Mouse (Mus musculus) ES-E14 (cell line): ENCODE results near the gene Strn3. TPM values are rescaled to one million over a fixed set of nuclear protein-coding genes. Genes with fewer than 3 reads are reported as not detected.

Source experiments
- DNase-seq: peaks from one replicate; pipeline ENCODE4 v3.0.0-alpha.2; 2013; ENCODE audit warnings: low read depth, low spot score
- H3K27ac ChIP-seq: 2 replicates; pipeline ENCODE4 v1.5.1; 2012; ENCODE audit warnings: low read depth, mild to moderate bottlenecking, low read length, moderate library complexity, mixed read lengths; ENCODE audit not compliant: poor library complexity, insufficient read depth, severe bottlenecking
- H3K36me3 ChIP-seq: 2 replicates; pipeline ENCODE4 v1.6.1; 2012; ENCODE audit warnings: mild to moderate bottlenecking, low read length, moderate library complexity, mixed read lengths; ENCODE audit not compliant: control insufficient read depth, poor library complexity, insufficient read depth, severe bottlenecking
- H3K4me1 ChIP-seq, 2 experiments: fragments of 150-350 bp in 1 of 2; sonication (generic) in 1 of 2; 2 replicates each; pipeline ENCODE4 v1.6.1; 2012; ENCODE audit warnings: low read length in 2 of 2, mild to moderate bottlenecking in 1 of 2, mixed read lengths in 1 of 2; ENCODE audit not compliant: control insufficient read depth in 2 of 2, insufficient read depth in 2 of 2, poor library complexity in 1 of 2
- H3K4me3 ChIP-seq, 2 experiments: fragments of 150-350 bp in 1 of 2; sonication (generic) in 1 of 2; 2 replicates each; pipeline ENCODE4 v1.5.1; 2012; ENCODE audit warnings: low read length in 2 of 2, low read depth in 1 of 2, mild to moderate bottlenecking in 1 of 2, mixed read lengths in 1 of 2; ENCODE audit not compliant: insufficient read depth in 1 of 2, poor library complexity in 1 of 2, severe bottlenecking in 1 of 2
- H3K9ac ChIP-seq: 2 replicates; pipeline ENCODE4 v1.6.1; 2012; ENCODE audit warnings: low read depth, mild to moderate bottlenecking, low read length, mixed read lengths; ENCODE audit not compliant: poor library complexity, insufficient read depth, severe bottlenecking
- H3K9me3 ChIP-seq: fragments of 150-350 bp; sonication (generic); 2 replicates; pipeline ENCODE4 v1.6.1; 2012; ENCODE audit warnings: low read depth, mild to moderate bottlenecking, low read length; ENCODE audit not compliant: control insufficient read depth, insufficient read depth
- CHD2 ChIP-seq: IDR thresholded peaks from 2 replicates; pipeline ENCODE4 v1.6.1; 2014; ENCODE audit warnings: mild to moderate bottlenecking, low read depth, low read length, inconsistent platforms
- HCFC1 ChIP-seq: IDR thresholded peaks from 2 replicates; pipeline ENCODE4 v1.6.1; 2012; ENCODE audit warnings: low read length, inconsistent platforms, borderline replicate concordance; ENCODE audit not compliant: insufficient read depth
- MAFK ChIP-seq: IDR thresholded peaks from 2 replicates; pipeline ENCODE4 v1.6.1; 2014; ENCODE audit warnings: mild to moderate bottlenecking, low read depth, low read length, inconsistent platforms; ENCODE audit not compliant: insufficient read depth
- ZC3H11A ChIP-seq: IDR thresholded peaks from 2 replicates; pipeline ENCODE4 v1.6.1; 2012; ENCODE audit warnings: low read depth, mild to moderate bottlenecking, inconsistent platforms, low read length, borderline replicate concordance
- ZNF384 ChIP-seq: IDR thresholded peaks from 2 replicates; pipeline ENCODE4 v1.6.1; 2012; ENCODE audit warnings: low read depth, low read length, inconsistent platforms
- in situ Hi-C, 2 experiments: fragments of 600-800 bp; cut with MboI; formaldehyde crosslinking; loops; one replicate each; pipeline ENCODE4 v1.15.1; 2025; ENCODE audit warnings: low sequenced_read_pairs in 2 of 2, inconsistent platforms in 1 of 2; ENCODE audit not compliant: unreplicated experiment in 2 of 2
- total RNA-seq: library from RNA; depleted of rRNA; stranded (reverse); fragments of 300-350 nt; gene quantifications from 2 replicates; pipeline ENCODE4 v1.2.3, GENCODE M21; 2012

Gene Strn3
- total RNA-seq, 1 experiment: 76.0 TPM

- H3K27ac ChIP-seq: no peak overlapping the region
- no peak for TF ChIP-seq MAFK
- TF ChIP-seq ZNF384: no peak
- no peak for TF ChIP-seq CHD2
- no peak for TF ChIP-seq HCFC1
- TF ChIP-seq ZC3H11A: no peak
- in situ Hi-C loops: no loop called here
- H3K9me3 ChIP-seq: no peaks in the 10 kb centered on the region
- H3K36me3 ChIP-seq: no peaks in the 10 kb centered on the region
- no peaks in the 10 kb centered on the region for H3K4me1 ChIP-seq
- no peak overlapping the region for H3K9ac ChIP-seq
- no peak for DNase-seq
- no peak overlapping the region for H3K4me3 ChIP-seq
These were observed 49.8 kb downstream of the Strn3 start for GRCm38 (mm10) chr12:51641871-51642270.

DNA sequence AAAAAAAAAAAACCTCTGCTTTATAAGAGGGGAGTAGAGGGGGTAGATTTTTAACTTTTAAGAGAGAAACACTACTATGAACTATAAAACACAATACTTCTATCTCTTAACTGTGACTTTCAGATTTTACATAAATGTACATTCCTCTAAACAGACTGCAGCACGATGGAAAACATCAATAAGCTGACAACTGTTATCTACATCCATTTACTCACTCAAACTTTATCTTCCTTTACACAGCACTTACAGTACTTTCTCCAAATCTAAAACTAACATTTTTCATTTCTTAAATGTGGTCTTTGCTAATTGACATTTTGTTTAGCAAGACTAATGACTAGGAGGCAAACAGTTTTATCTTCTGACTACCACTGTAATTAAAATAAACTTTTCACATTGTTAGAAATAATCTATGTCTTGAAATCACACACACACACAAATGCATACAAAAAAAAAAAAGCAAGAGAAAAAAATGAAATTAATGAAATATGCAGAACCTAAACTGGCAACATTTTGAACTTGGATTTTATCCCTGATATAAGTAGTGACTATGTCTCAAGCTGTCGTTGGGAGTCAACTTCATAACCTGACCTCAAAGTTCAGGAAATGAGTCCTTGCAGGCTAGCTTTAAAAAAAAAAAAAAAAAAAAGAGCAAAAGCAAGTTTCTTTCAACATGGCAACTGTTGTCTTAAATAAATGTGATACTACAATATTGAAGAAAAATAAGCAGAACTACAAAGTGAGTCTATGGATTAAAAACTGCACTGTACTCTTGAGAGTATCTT, 54.8 kb downstream of the Strn3 start:
- Histone ChIP-seq H3K4me1 (no peaks in the 10 kb centered on the region), H3K4me3 (no peak overlapping the region), H3K36me3 (no peaks in the 10 kb centered on the region), H3K9ac (no peak overlapping the region), H3K9me3 (no peaks in the 10 kb centered on the region), H3K27ac (no peak overlapping the region)
- in situ Hi-C loops: no loop called here
- no peak for DNase-seq
- TF ChIP-seq ZNF384 (no peak), CHD2 (no peak), MAFK (no peak), HCFC1 (no peak), ZC3H11A (no peak)

GRCm38 (mm10) chr12:51636260-51636659, 55.4 kb downstream of the Strn3 start:
- no peak overlapping the region for H3K27ac ChIP-seq
- no peak for DNase-seq
- no peaks in the 10 kb centered on the region for H3K4me1 ChIP-seq
- in situ Hi-C loops: no loop called here
- H3K4me3 ChIP-seq: no peak overlapping the region
- H3K9me3 ChIP-seq: no peaks in the 10 kb centered on the region
- no peak overlapping the region for H3K9ac ChIP-seq
- H3K36me3 ChIP-seq: no peaks in the 10 kb centered on the region
- TF ChIP-seq HCFC1 (no peak), CHD2 (no peak), ZC3H11A (no peak), MAFK (no peak)

- no peaks in the 10 kb centered on the region for H3K9me3 ChIP-seq
- in situ Hi-C loops: no loop called here
- no peak overlapping the region for H3K27ac ChIP-seq
- H3K9ac ChIP-seq: no peak overlapping the region
- no peaks in the 10 kb centered on the region for H3K4me1 ChIP-seq
- H3K4me3 ChIP-seq: no peak overlapping the region
- DNase-seq: no peak
- TF ChIP-seq MAFK (no peak), ZC3H11A (no peak), CHD2 (no peak), HCFC1 (no peak), ZNF384 (no peak)
- H3K36me3 ChIP-seq: no peaks in the 10 kb centered on the region
These were observed 58.2 kb downstream of the Strn3 start for GRCm38 (mm10) chr12:51633481-51633880.

DNA sequence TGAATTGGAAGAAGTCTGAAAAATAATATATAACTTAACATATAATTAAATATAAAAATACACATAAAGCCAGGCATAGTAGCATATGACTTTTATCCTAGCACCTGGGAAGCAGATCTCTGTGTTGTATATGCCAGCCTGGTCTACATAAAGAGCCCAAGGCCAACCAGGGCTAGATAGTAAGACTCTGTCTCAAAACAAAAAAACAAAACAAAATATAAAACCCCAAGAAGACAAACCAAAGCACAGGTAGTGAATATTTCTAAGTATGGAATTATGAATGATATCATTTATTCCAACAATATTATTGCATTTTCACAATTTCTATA, 68.4 kb downstream of the Strn3 start:
- no peaks in the 10 kb centered on the region for H3K36me3 ChIP-seq

More for the DNA sequence above, 68.4 kb downstream of the Strn3 start:
- TF ChIP-seq MAFK (no peak), CHD2 (no peak), ZNF384 (no peak), HCFC1 (no peak), ZC3H11A (no peak)
- no peak overlapping the region for H3K27ac ChIP-seq
- H3K9ac ChIP-seq: no peak overlapping the region
- no peaks in the 10 kb centered on the region for H3K9me3 ChIP-seq
- in situ Hi-C loops: no loop called here
- DNase-seq: no peak
- H3K4me3 ChIP-seq: no peak overlapping the region
- no peaks in the 10 kb centered on the region for H3K4me1 ChIP-seq
